Comparison of ENCODE assay signal across 13 mouse cellular contexts in the genomic region with DNA sequence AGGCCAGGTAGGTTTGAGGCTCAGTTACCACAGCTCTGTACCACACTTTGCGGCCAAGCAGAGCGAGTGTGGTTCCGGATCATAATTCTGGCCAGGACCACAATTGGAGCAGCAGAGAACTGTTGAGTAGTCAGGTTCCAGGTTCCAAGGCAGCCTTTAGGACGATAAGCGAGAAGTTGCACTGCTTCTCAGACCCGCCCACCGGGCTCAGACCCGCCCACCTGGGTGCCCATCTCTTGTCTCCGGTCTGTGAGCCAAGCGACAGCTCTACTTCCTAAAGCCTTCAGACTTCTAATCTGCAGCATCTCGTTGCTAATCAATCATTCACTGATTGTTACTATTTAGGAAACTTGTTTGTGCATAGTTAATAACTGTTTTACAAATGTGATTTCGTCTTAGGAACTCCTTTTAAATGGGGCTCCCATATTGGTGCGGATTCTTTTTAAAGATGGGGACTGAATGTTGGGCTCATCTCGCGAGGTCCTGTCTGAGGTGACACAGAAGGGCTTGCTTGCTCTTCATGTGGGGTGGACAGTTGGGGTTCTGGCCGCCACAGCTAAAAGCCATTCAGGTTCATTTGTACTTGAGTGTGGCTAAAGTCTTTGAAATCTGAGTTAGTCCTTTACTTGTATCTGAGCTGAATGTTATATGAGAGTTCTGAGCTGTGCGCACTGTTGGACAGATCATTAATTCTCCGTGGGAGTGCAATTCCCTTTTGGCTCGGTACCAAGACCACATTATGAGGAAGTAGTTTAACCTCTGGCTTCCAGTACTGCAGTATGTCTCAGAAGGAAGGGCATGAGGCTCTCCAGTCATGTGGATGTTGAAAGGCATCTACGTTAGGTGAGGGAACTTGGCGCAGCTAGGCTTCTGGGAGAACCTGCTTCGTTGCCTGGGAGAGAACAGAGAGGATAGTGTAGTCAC. TPM values are rescaled to one million over a fixed set of nuclear protein-coding genes. Genes with fewer than 3 reads are reported as not detected.
DNase-seq lines count a peak whose midpoint lies in the region; ATAC-seq lines count a peak whose summit lies in the region.
"Had no signal": no experiment of that assay in that cellular context is flagged by ENCODE, and none has a peak within 500 bp of the region (broad histone marks: within the 10 kb centered on the region; RNA-seq: fewer than 3 reads in every experiment).

No protein-coding gene starts in this region.

- no peaks in the 10 kb centered on the region for H3K9me3 ChIP-seq in embryonic facial prominence, embryonic 14.5 days (ENCODE audit: control insufficient read depth, low read length)
- no peaks in the 10 kb centered on the region for H3K9me3 ChIP-seq in embryonic facial prominence, embryonic 10.5 days
- no peaks in the 10 kb centered on the region for H3K9me3 ChIP-seq in midbrain, embryonic 14.5 days (ENCODE audit: control insufficient read depth, low read length)
- no peaks in the 10 kb centered on the region for H3K9me3 ChIP-seq in forebrain, embryonic 13.5 days (replicated peaks)

- H3K27ac ChIP-seq in embryonic facial prominence, embryonic 14.5 days (replicated peaks; ENCODE audit: low read depth, low read length) = no peak overlapping the region
- no peak overlapping the region for H3K27ac ChIP-seq in embryonic facial prominence, embryonic 10.5 days (replicated peaks)
- H3K27ac ChIP-seq in midbrain, embryonic 14.5 days (replicated peaks; ENCODE audit: low read depth, low read length) = no peak overlapping the region
- no peak overlapping the region for H3K27ac ChIP-seq in forebrain, embryonic 13.5 days
- H3K27ac ChIP-seq: heart, adult 2 months had no signal

- H3K36me3 ChIP-seq in embryonic facial prominence, embryonic 14.5 days (ENCODE audit: control insufficient read depth, insufficient read depth, low read length) = no peaks in the 10 kb centered on the region
- H3K36me3 ChIP-seq in embryonic facial prominence, embryonic 10.5 days (replicated peaks) = no peaks in the 10 kb centered on the region
- H3K36me3 ChIP-seq in midbrain, embryonic 14.5 days (ENCODE audit: control insufficient read depth, insufficient read depth, low read length) = no peaks in the 10 kb centered on the region
- no peaks in the 10 kb centered on the region for H3K36me3 ChIP-seq in forebrain, embryonic 13.5 days (ENCODE audit: poor library complexity, severe bottlenecking)

- peaks cover 16% of the 10 kb centered on the region for H3K4me1 ChIP-seq in embryonic facial prominence, embryonic 14.5 days (ENCODE audit: control insufficient read depth, insufficient read depth, low read length)
- H3K4me1 ChIP-seq in embryonic facial prominence, embryonic 10.5 days = peaks cover 6% of the 10 kb centered on the region
- 0 out of 2 replicates have a peak, but pooled peaks cover 3% of the 10 kb centered on the region for H3K4me1 ChIP-seq in midbrain, embryonic 14.5 days (ENCODE audit: control insufficient read depth, insufficient read depth, low read length)
- H3K4me1 ChIP-seq in forebrain, embryonic 13.5 days = 0 out of 2 replicates have a peak, but pooled peaks cover 6% of the 10 kb centered on the region

- peaks cover 3% of the 10 kb centered on the region; the same call in 1 of the 2 replicates for H3K27me3 ChIP-seq in embryonic facial prominence, embryonic 14.5 days (replicated peaks; ENCODE audit: control insufficient read depth, insufficient read depth, low read length)
- peaks cover 7% of the 10 kb centered on the region; the same call in 1 of the 2 replicates for H3K27me3 ChIP-seq in embryonic facial prominence, embryonic 10.5 days (replicated peaks; ENCODE audit: low read depth, poor library complexity, severe bottlenecking)
- no peaks in the 10 kb centered on the region for H3K27me3 ChIP-seq in midbrain, embryonic 14.5 days (ENCODE audit: control insufficient read depth, insufficient read depth, low read length)
- H3K27me3 ChIP-seq in forebrain, embryonic 13.5 days = no peaks in the 10 kb centered on the region

- 60% methylated on average over 22 of the region's 22 CpGs for WGBS in embryonic facial prominence, embryonic 14.5 days
- WGBS in embryonic facial prominence, embryonic 10.5 days = 80% methylated on average over 22 of the region's 22 CpGs
- 44% methylated on average over 22 of the region's 22 CpGs for WGBS in large intestine, adult 2 months
- WGBS in midbrain, embryonic 14.5 days = 77% methylated on average over 22 of the region's 22 CpGs
- 72% methylated on average over 22 of the region's 22 CpGs for WGBS in forebrain, embryonic 13.5 days

- ATAC-seq in embryonic facial prominence, embryonic 14.5 days (ENCODE audit: low read depth) = peak; percentile 53; the same call in 1 of the 2 replicates
- peak; percentile 71 to 82 for ATAC-seq in hematopoietic stem cell, adult 5-6 weeks (replicated peaks in 1 of 2; ENCODE audit: insufficient read depth in 1 of 2, low FRiP score in 2 of 2, low TSS enrichment in 1 of 2, low read depth in 1 of 2, poor library complexity in 2 of 2, severe bottlenecking in 2 of 2)
- peak; percentile 21; the same call in 1 of the 2 replicates for ATAC-seq in neutrophil, adult 5-6 weeks (ENCODE audit: extremely low read depth, insufficient number of reproducible peaks, low FRiP score, poor library complexity, severe bottlenecking)
- ATAC-seq in midbrain, embryonic 14.5 days (ENCODE audit: low FRiP score, low TSS enrichment) = no peak
- no peak for ATAC-seq in forebrain, embryonic 13.5 days
- ATAC-seq: activated CD4-positive, CD25-positive, alpha-beta regulatory T cell, adult 4 months; inflammation-experienced regulatory T-cells, adult 6 months had no signal

- H3K4me2 ChIP-seq in embryonic facial prominence, embryonic 14.5 days (ENCODE audit: low read depth, low read length) = no peak overlapping the region
- no peak overlapping the region for H3K4me2 ChIP-seq in midbrain, embryonic 14.5 days (ENCODE audit: low read length)
- H3K4me2 ChIP-seq in forebrain, embryonic 13.5 days = no peak overlapping the region

- DNase-seq in embryonic facial prominence, embryonic 14.5 days (ENCODE audit: low spot score) = peak; percentile 68
- no peak for DNase-seq in embryonic facial prominence, embryonic 10.5 days (ENCODE audit: low spot score)
- DNase-seq in large intestine, adult 2 months (ENCODE audit: low read depth, low spot score) = peak; percentile 64
- DNase-seq in midbrain, embryonic 14.5 days = no peak
- no peak for DNase-seq in heart, adult 9 months (ENCODE audit: low spot score in 2 of 2)
- DNase-seq: cerebellum, adult 9-10 months; heart, adult 2 months had no signal

- no peak overlapping the region for H3K9ac ChIP-seq in embryonic facial prominence, embryonic 14.5 days (ENCODE audit: low read depth, low read length)
- H3K9ac ChIP-seq in midbrain, embryonic 14.5 days (replicated peaks; ENCODE audit: low read length) = no peak overlapping the region
- no peak overlapping the region for H3K9ac ChIP-seq in forebrain, embryonic 13.5 days

- no peak overlapping the region for H3K4me3 ChIP-seq in embryonic facial prominence, embryonic 14.5 days (ENCODE audit: low read depth, low read length)
- H3K4me3 ChIP-seq in embryonic facial prominence, embryonic 10.5 days = no peak overlapping the region
- no peak overlapping the region for H3K4me3 ChIP-seq in midbrain, embryonic 14.5 days (replicated peaks; ENCODE audit: low read depth, low read length)
- H3K4me3 ChIP-seq in forebrain, embryonic 13.5 days = no peak overlapping the region
- H3K4me3 ChIP-seq: heart, adult 2 months had no signal

RNA-seq across cellular contexts. Expression of a gene that starts 28.9 kb away (rescaled TPM):
- polyA plus RNA-seq in embryonic facial prominence, embryonic 14.5 days (2014; fragmentation: Nextera tagmentation; extraction: Ambion mirVana) = 0.10 and 0.36 TPM in 2 replicates
- 0.08 and 0.16 TPM in 2 replicates for polyA plus RNA-seq in embryonic facial prominence, embryonic 10.5 days (2016; fragmentation: Nextera tagmentation; extraction: Ambion mirVana)
- total RNA-seq in hematopoietic stem cell, adult 5-6 weeks (2017) = not detected in 2 replicates
- polyA plus RNA-seq in large intestine, adult 2 months (2012; rRNA removed) = not detected in 2 replicates
- total RNA-seq in neutrophil, adult 5-6 weeks (2017) = not detected in 2 replicates
- polyA plus RNA-seq in midbrain, embryonic 14.5 days (2014; fragmentation: Nextera tagmentation; extraction: Ambion mirVana) = 0.12 and 0.18 TPM in 2 replicates
- not detected in 2 replicates for polyA plus RNA-seq in forebrain, embryonic 13.5 days (2015; fragmentation: Nextera tagmentation; extraction: Ambion mirVana)
- total RNA-seq: heart, adult 2 months had no signal
- polyA plus RNA-seq: activated CD4-positive, CD25-positive, alpha-beta regulatory T cell, adult 4 months; C2C12; inflammation-experienced regulatory T-cells, adult 6 months had no signal

RNA-seq across cellular contexts. Expression of a gene that starts 36.3 kb away (rescaled TPM):
- 1.7 and 1.8 TPM in 2 replicates for polyA plus RNA-seq in embryonic facial prominence, embryonic 14.5 days (2014; fragmentation: Nextera tagmentation; extraction: Ambion mirVana)
- 1.7 and 1.8 TPM in 2 replicates for polyA plus RNA-seq in embryonic facial prominence, embryonic 10.5 days (2016; fragmentation: Nextera tagmentation; extraction: Ambion mirVana)
- 0.56 and 8.0 TPM in 2 replicates for total RNA-seq in hematopoietic stem cell, adult 5-6 weeks (2017)
- polyA plus RNA-seq in large intestine, adult 2 months (2012; rRNA removed) = 0.07 TPM in 1 of 2 replicates, not detected in the other
- 3.5 and 3.7 TPM in 2 replicates for total RNA-seq in neutrophil, adult 5-6 weeks (2017)
- 0.70 and 0.93 TPM in 2 replicates for polyA plus RNA-seq in midbrain, embryonic 14.5 days (2014; fragmentation: Nextera tagmentation; extraction: Ambion mirVana)
- polyA plus RNA-seq in forebrain, embryonic 13.5 days (2015; fragmentation: Nextera tagmentation; extraction: Ambion mirVana) = 1.4 and 2.0 TPM in 2 replicates
- total RNA-seq: heart, adult 2 months had no signal
- polyA plus RNA-seq: heart, adult 2 months had no signal

Comparison
In these comparisons a context has a peak if more than half of its experiments do, and no peak if none do; other contexts are left out.
1. DNase-seq: peak in embryonic facial prominence, embryonic 14.5 days (single experiment) and large intestine, adult 2 months (single experiment); none in embryonic facial prominence, embryonic 10.5 days (single experiment), midbrain, embryonic 14.5 days (single experiment) and heart, adult 9 months (0 of 2).
2. ATAC-seq: peak in embryonic facial prominence, embryonic 14.5 days (single experiment), hematopoietic stem cell, adult 5-6 weeks (2 of 2) and neutrophil, adult 5-6 weeks (single experiment); none in midbrain, embryonic 14.5 days (single experiment) and forebrain, embryonic 13.5 days (single experiment).